ENCODE assay signal across 8 mouse cellular contexts in the genomic region with DNA sequence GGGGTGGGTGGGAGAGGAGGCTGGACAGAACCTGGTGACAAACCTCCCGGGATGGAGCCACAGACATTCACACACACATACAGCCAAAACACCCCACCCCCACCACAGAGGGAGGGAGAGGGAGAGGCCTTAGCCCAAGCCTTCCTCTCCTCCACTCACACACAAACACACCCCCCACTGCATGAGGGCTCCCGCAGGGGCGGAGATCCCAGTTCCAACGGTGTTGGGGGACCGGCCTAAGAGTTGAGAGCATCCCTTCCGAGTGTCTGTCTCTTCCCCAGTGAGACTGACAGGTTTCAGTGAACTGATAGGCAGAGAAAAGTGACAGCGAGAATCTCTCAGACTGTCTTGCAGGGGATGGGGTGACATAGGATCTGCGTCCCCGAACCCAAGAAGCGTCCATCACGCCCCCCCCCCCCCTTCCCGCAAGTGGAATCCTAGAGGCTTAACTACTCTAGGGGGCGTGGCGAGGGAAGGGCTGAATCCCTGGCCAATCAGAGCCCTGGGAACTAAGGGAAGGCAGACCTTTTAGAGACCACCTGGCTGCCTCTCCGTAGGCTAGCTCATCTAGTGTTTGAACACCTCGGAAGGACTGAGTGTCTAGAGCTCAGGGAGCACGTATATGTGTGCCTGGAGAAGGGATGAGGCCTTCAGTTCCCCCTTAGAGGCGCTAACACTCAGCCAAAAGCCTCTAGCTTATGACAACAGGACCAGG. TPM values are rescaled to one million over a fixed set of nuclear protein-coding genes. Genes with fewer than 3 reads are reported as not detected.
DNase-seq lines count a peak whose midpoint lies in the region; ATAC-seq lines count a peak whose summit lies in the region.

No protein-coding gene starts in this region.

- H3K4me3 ChIP-seq in embryonic facial prominence, embryonic 10.5 days = peak overlapping the region; percentile 82
- H3K4me3 ChIP-seq in limb, embryonic 11.5 days (ENCODE audit: low read depth, low read length) = peak overlapping the region; percentile 57
- peak overlapping the region; percentile 80 for H3K4me3 ChIP-seq in midbrain, embryonic 10.5 days
- H3K4me3 ChIP-seq in stomach, embryonic 14.5 days (ENCODE audit: low read depth, low read length) = peak overlapping the region; percentile 59

- peaks cover 50% of the 10 kb centered on the region for H3K4me1 ChIP-seq in embryonic facial prominence, embryonic 10.5 days
- H3K4me1 ChIP-seq in limb, embryonic 11.5 days (ENCODE audit: control insufficient read depth, insufficient read depth, low read length) = peaks cover 9% of the 10 kb centered on the region
- peaks cover 52% of the 10 kb centered on the region for H3K4me1 ChIP-seq in midbrain, embryonic 10.5 days
- peaks cover 16% of the 10 kb centered on the region for H3K4me1 ChIP-seq in stomach, embryonic 14.5 days (ENCODE audit: control insufficient read depth, insufficient read depth, low read length)

- peak; percentile 25 for ATAC-seq in limb, embryonic 11.5 days (ENCODE audit: insufficient number of reproducible peaks, low FRiP score, low TSS enrichment, low read depth)
- peak; percentile 71 for ATAC-seq in stomach, embryonic 14.5 days (ENCODE audit: insufficient number of reproducible peaks, insufficient read depth, low FRiP score, low read depth)

- no peak overlapping the region for H3K9ac ChIP-seq in limb, embryonic 11.5 days (ENCODE audit: low read length)
- H3K9ac ChIP-seq in stomach, embryonic 14.5 days (replicated peaks; ENCODE audit: low read depth, low read length) = peak overlapping the region; percentile 25; the same call in 1 of the 2 replicates

- WGBS in embryonic facial prominence, embryonic 10.5 days = 2% methylated on average over 18 of the region's 18 CpGs
- 4% methylated on average over 18 of the region's 18 CpGs for WGBS in limb, embryonic 11.5 days
- 2% methylated on average over 18 of the region's 18 CpGs for WGBS in midbrain, embryonic 10.5 days
- 2% methylated on average over 18 of the region's 18 CpGs for WGBS in stomach, embryonic 14.5 days

- H3K27ac ChIP-seq in embryonic facial prominence, embryonic 10.5 days (replicated peaks) = peak overlapping the region; percentile 63; the same call in 1 of the 2 replicates
- no peak overlapping the region for H3K27ac ChIP-seq in limb, embryonic 11.5 days (replicated peaks; ENCODE audit: low read depth, low read length)
- H3K27ac ChIP-seq in midbrain, embryonic 10.5 days (replicated peaks) = peak overlapping the region; percentile 47
- H3K27ac ChIP-seq in stomach, embryonic 14.5 days (ENCODE audit: low read length) = peak overlapping the region; percentile 66; the same call in 1 of the 2 replicates

- H3K9me3 ChIP-seq in embryonic facial prominence, embryonic 10.5 days = no peaks in the 10 kb centered on the region
- H3K9me3 ChIP-seq in limb, embryonic 11.5 days (ENCODE audit: control insufficient read depth, low read length) = no peaks in the 10 kb centered on the region
- no peaks in the 10 kb centered on the region for H3K9me3 ChIP-seq in midbrain, embryonic 10.5 days (replicated peaks)
- H3K9me3 ChIP-seq in stomach, embryonic 14.5 days (ENCODE audit: control insufficient read depth, low read depth, low read length) = no peaks in the 10 kb centered on the region

- peak overlapping the region; percentile 97 for H3K4me2 ChIP-seq in limb, embryonic 11.5 days (ENCODE audit: low read depth, severe bottlenecking)
- H3K4me2 ChIP-seq in stomach, embryonic 14.5 days (replicated peaks; ENCODE audit: low read depth, low read length) = peak overlapping the region; percentile 99

- DNase-seq in A20 (ENCODE audit: low read depth, low spot score) (peak; percentile 86), ZHBTc4 (ENCODE audit: low read depth, low spot score) (peak; percentile 90)
- DNase-seq in embryonic facial prominence, embryonic 10.5 days (ENCODE audit: low spot score) = peak; percentile 73
- DNase-seq in heart, adult 18-20 months = peak; percentile 85 to 88
- DNase-seq in kidney, adult 18-20 months = peak; percentile 69
- peak; percentile 65 for DNase-seq in limb, embryonic 11.5 days (ENCODE audit: low spot score)
- peak; percentile 59 for DNase-seq in midbrain, embryonic 10.5 days (ENCODE audit: low spot score)

- peaks cover 65% of the 10 kb centered on the region for H3K27me3 ChIP-seq in embryonic facial prominence, embryonic 10.5 days (replicated peaks; ENCODE audit: low read depth, poor library complexity, severe bottlenecking)
- H3K27me3 ChIP-seq in limb, embryonic 11.5 days (ENCODE audit: control insufficient read depth, insufficient read depth, low read length) = peaks cover 47% of the 10 kb centered on the region
- H3K27me3 ChIP-seq in midbrain, embryonic 10.5 days (ENCODE audit: low read depth, poor library complexity, severe bottlenecking) = peaks cover 68% of the 10 kb centered on the region
- H3K27me3 ChIP-seq in stomach, embryonic 14.5 days (ENCODE audit: control insufficient read depth, insufficient read depth, low read length) = peaks cover 33% of the 10 kb centered on the region

- no peaks in the 10 kb centered on the region for H3K36me3 ChIP-seq in embryonic facial prominence, embryonic 10.5 days (replicated peaks)
- no peaks in the 10 kb centered on the region for H3K36me3 ChIP-seq in limb, embryonic 11.5 days (ENCODE audit: control insufficient read depth, insufficient read depth, low read length)
- H3K36me3 ChIP-seq in midbrain, embryonic 10.5 days = no peaks in the 10 kb centered on the region
- H3K36me3 ChIP-seq in stomach, embryonic 14.5 days (ENCODE audit: control insufficient read depth, insufficient read depth, low read length) = no peaks in the 10 kb centered on the region

RNA-seq across cellular contexts. Expression of gene Fosb, which starts 2.0 kb away (rescaled TPM):
- polyA plus RNA-seq in embryonic facial prominence, embryonic 10.5 days (2016; fragmentation: Nextera tagmentation; extraction: Ambion mirVana) = 0.09 TPM in 1 of 2 replicates, not detected in the other
- 1 to 10 TPM in 1 of 2 experiments, under 1 TPM in 1; 0.62 to 1.0 TPM for total RNA-seq in heart, adult 18-20 months (2021)
- 0.06 TPM in 1 of 2 replicates, not detected in the other for polyA plus RNA-seq in limb, embryonic 11.5 days (2014; fragmentation: Nextera tagmentation; extraction: Ambion mirVana)
- 0.02 TPM in 1 of 2 replicates, not detected in the other for polyA plus RNA-seq in midbrain, embryonic 10.5 days (2016; fragmentation: Nextera tagmentation; extraction: Ambion mirVana)
- polyA plus RNA-seq in stomach, embryonic 14.5 days (2014; fragmentation: Nextera tagmentation; extraction: Ambion mirVana) = 0.07 TPM in 1 of 2 replicates, not detected in the other

RNA-seq across cellular contexts. Expression of gene Rtn2, which starts 25.5 kb away (rescaled TPM):
- polyA plus RNA-seq in embryonic facial prominence, embryonic 10.5 days (2016; fragmentation: Nextera tagmentation; extraction: Ambion mirVana) = 16.6 and 18.8 TPM in 2 replicates
- total RNA-seq in heart, adult 18-20 months (2021) = 100 to 1,000 TPM; 124 to 132 TPM
- 9.0 and 10.0 TPM in 2 replicates for polyA plus RNA-seq in limb, embryonic 11.5 days (2014; fragmentation: Nextera tagmentation; extraction: Ambion mirVana)
- polyA plus RNA-seq in midbrain, embryonic 10.5 days (2016; fragmentation: Nextera tagmentation; extraction: Ambion mirVana) = 41.9 and 48.6 TPM in 2 replicates
- polyA plus RNA-seq in stomach, embryonic 14.5 days (2014; fragmentation: Nextera tagmentation; extraction: Ambion mirVana) = 11.7 and 13.9 TPM in 2 replicates

RNA-seq across cellular contexts. Expression of gene Ppm1n, which starts 28.0 kb away (rescaled TPM):
- 0.25 TPM in 1 of 2 replicates, not detected in the other for polyA plus RNA-seq in embryonic facial prominence, embryonic 10.5 days (2016; fragmentation: Nextera tagmentation; extraction: Ambion mirVana)
- not detected for total RNA-seq in heart, adult 18-20 months (2021)
- 0.24 TPM in 1 of 2 replicates, not detected in the other for polyA plus RNA-seq in limb, embryonic 11.5 days (2014; fragmentation: Nextera tagmentation; extraction: Ambion mirVana)
- 0.36 and 0.39 TPM in 2 replicates for polyA plus RNA-seq in midbrain, embryonic 10.5 days (2016; fragmentation: Nextera tagmentation; extraction: Ambion mirVana)
- 0.15 TPM in 1 of 2 replicates, not detected in the other for polyA plus RNA-seq in stomach, embryonic 14.5 days (2014; fragmentation: Nextera tagmentation; extraction: Ambion mirVana)

RNA-seq across cellular contexts. Expression of gene Vasp, which starts 36.3 kb away (rescaled TPM):
- polyA plus RNA-seq in embryonic facial prominence, embryonic 10.5 days (2016; fragmentation: Nextera tagmentation; extraction: Ambion mirVana) = 56.7 and 61.1 TPM in 2 replicates
- 10 to 100 TPM; 26.7 to 27.7 TPM for total RNA-seq in heart, adult 18-20 months (2021)
- 62.3 and 65.6 TPM in 2 replicates for polyA plus RNA-seq in limb, embryonic 11.5 days (2014; fragmentation: Nextera tagmentation; extraction: Ambion mirVana)
- polyA plus RNA-seq in midbrain, embryonic 10.5 days (2016; fragmentation: Nextera tagmentation; extraction: Ambion mirVana) = 49.3 and 52.7 TPM in 2 replicates
- polyA plus RNA-seq in stomach, embryonic 14.5 days (2014; fragmentation: Nextera tagmentation; extraction: Ambion mirVana) = 48.1 and 64.9 TPM in 2 replicates

RNA-seq across cellular contexts. Expression of gene Ercc1, which starts 36.7 kb away (rescaled TPM):
- 102 and 107 TPM in 2 replicates for polyA plus RNA-seq in embryonic facial prominence, embryonic 10.5 days (2016; fragmentation: Nextera tagmentation; extraction: Ambion mirVana)
- 10 to 100 TPM; 43.5 to 50.3 TPM for total RNA-seq in heart, adult 18-20 months (2021)
- 104 and 114 TPM in 2 replicates for polyA plus RNA-seq in limb, embryonic 11.5 days (2014; fragmentation: Nextera tagmentation; extraction: Ambion mirVana)
- 117 and 118 TPM in 2 replicates for polyA plus RNA-seq in midbrain, embryonic 10.5 days (2016; fragmentation: Nextera tagmentation; extraction: Ambion mirVana)
- polyA plus RNA-seq in stomach, embryonic 14.5 days (2014; fragmentation: Nextera tagmentation; extraction: Ambion mirVana) = 86.0 and 92.8 TPM in 2 replicates
